Mouse (Mus musculus) stomach, embryonic 14.5 days (tissue): Measurements from ENCODE around the gene Slc22a23. TPM values are rescaled to one million over a fixed set of nuclear protein-coding genes. Genes with fewer than 3 reads are reported as not detected.

ENCODE experiments used
- ATAC-seq: fragments of 200-750 bp; cut with Nextera tagmentation; 2 replicates; pipeline ENCODE4 v1.8.0; 2017; ENCODE audit warnings: low read depth, moderate TSS enrichment; ENCODE audit not compliant: insufficient number of reproducible peaks, insufficient read depth, low FRiP score
- H3K27ac ChIP-seq: fragments of 300-500 bp; sonication (generic); 2 replicates; pipeline ENCODE4 v1.5.1; 2014; ENCODE audit warnings: mild to moderate bottlenecking, low read length, moderate library complexity, mixed read lengths
- H3K27me3 ChIP-seq: fragments of 300-500 bp; sonication (generic); 2 replicates; pipeline ENCODE4 v1.6.1; 2014; ENCODE audit warnings: low read length, control low read depth, mixed read lengths; ENCODE audit not compliant: control insufficient read depth, insufficient read depth
- H3K36me3 ChIP-seq: fragments of 300-500 bp; sonication (generic); 2 replicates; pipeline ENCODE4 v1.6.1; 2014; ENCODE audit warnings: mild to moderate bottlenecking, control low read depth, low read length, moderate library complexity, mixed read lengths; ENCODE audit not compliant: control insufficient read depth, insufficient read depth
- H3K4me1 ChIP-seq: fragments of 300-500 bp; sonication (generic); 2 replicates; pipeline ENCODE4 v1.6.1; 2014; ENCODE audit warnings: low read length, control low read depth, mixed read lengths; ENCODE audit not compliant: control insufficient read depth, insufficient read depth
- H3K4me2 ChIP-seq: fragments of 300-500 bp; sonication (generic); replicated peaks from 2 replicates; pipeline ENCODE4 v1.6.1; 2014; ENCODE audit warnings: low read depth, low read length, control low read depth
- H3K4me3 ChIP-seq: fragments of 300-500 bp; sonication (generic); 2 replicates; pipeline ENCODE4 v1.5.1; 2014; ENCODE audit warnings: low read depth, low read length, control low read depth
- H3K9ac ChIP-seq: fragments of 300-500 bp; sonication (generic); replicated peaks from 2 replicates; pipeline ENCODE4 v1.6.1; 2014; ENCODE audit warnings: low read depth, mild to moderate bottlenecking, control low read depth, low read length, moderate library complexity, mixed read lengths
- H3K9me3 ChIP-seq: fragments of 300-500 bp; sonication (generic); 2 replicates; pipeline ENCODE4 v1.6.1; 2016; ENCODE audit warnings: low read depth, low read length, control low read depth; ENCODE audit not compliant: control insufficient read depth
- WGBS: fragments of 180-500 bp; shearing (Covaris S2); extraction: QIAGEN DNeasy Blood & Tissue Kit; methylation state at CpG from one replicate; pipeline ENCODE4 v1.1.7; 2014; 5-methylcytosine and 5-hydroxymethylcytosine counted together
- polyA plus RNA-seq: library from polyadenylated mRNA; unstranded; fragments of >200 nt; fragmentation: Nextera tagmentation; extraction: Ambion mirVana; gene quantifications from 2 replicates; pipeline ENCODE4 v1.2.1, GENCODE M21; 2014

Slc22a23 gene
- polyA plus RNA-seq, 1 experiment from 2014 or later: 4.9 TPM

- ATAC-seq: no peak
- Histone ChIP-seq H3K36me3 (no peaks in the 10 kb centered on the region), H3K9ac (no peak overlapping the region), H3K27ac (no peak overlapping the region), H3K4me3 (no peak overlapping the region), H3K4me1 (no peaks in the 10 kb centered on the region), H3K9me3 (no peaks in the 10 kb centered on the region), H3K27me3 (no peaks in the 10 kb centered on the region), H3K4me2 (no peak overlapping the region)
- 85% methylated on average over 6 of the region's 6 CpGs for WGBS
Measured at GRCm38 (mm10) chr13:34371951-34372869, 27.2 kb upstream of the Slc22a23 start.

GRCm38 (mm10) chr13:34370281-34370825 is 25.4 kb upstream of the Slc22a23 start:
- H3K27me3 ChIP-seq: no peaks in the 10 kb centered on the region
- H3K9ac ChIP-seq: no peak overlapping the region
- no peak overlapping the region for H3K4me3 ChIP-seq
- no peak for ATAC-seq
- H3K4me2 ChIP-seq: no peak overlapping the region
- no peaks in the 10 kb centered on the region for H3K36me3 ChIP-seq
- WGBS: 82% methylated on average over 4 of the region's 4 CpGs
- H3K9me3 ChIP-seq: no peaks in the 10 kb centered on the region
- H3K27ac ChIP-seq: no peak overlapping the region
- H3K4me1 ChIP-seq: no peaks in the 10 kb centered on the region

GRCm38 (mm10) chr13:34365226-34365625 is 20.2 kb upstream of the Slc22a23 start:
- H3K4me1 ChIP-seq: no peaks in the 10 kb centered on the region
- no peak for ATAC-seq
- no peaks in the 10 kb centered on the region for H3K27me3 ChIP-seq
- no peaks in the 10 kb centered on the region for H3K9me3 ChIP-seq
- WGBS: 63% methylated on average over 1 of the region's 1 CpGs
- H3K9ac ChIP-seq: no peak overlapping the region
- H3K4me2 ChIP-seq: no peak overlapping the region
- H3K36me3 ChIP-seq: no peaks in the 10 kb centered on the region
- no peak overlapping the region for H3K27ac ChIP-seq
- no peak overlapping the region for H3K4me3 ChIP-seq

DNA sequence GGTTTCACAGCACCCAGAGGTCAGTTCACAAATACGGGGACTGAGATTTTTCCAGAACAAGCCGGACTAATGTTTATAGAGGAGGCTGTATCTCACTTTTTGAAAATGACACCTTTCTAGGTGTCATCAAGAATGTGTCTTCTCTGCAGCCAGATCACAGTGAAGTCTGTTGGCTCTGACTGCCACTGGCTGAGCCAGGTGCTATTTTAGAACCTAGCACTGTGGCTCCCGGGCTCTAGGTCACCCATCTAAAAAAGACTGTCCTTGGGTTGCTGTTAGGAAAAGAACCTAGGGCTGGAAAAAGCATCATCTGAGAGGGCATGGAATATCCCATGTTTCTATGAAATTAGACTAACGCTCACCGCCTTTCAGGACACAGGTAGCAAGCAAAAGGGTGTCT is 10.7 kb upstream of the Slc22a23 start:
- ATAC-seq: no peak
- H3K4me2 ChIP-seq: no peak overlapping the region
- 94% methylated on average over 5 of the region's 5 CpGs for WGBS

DNA sequence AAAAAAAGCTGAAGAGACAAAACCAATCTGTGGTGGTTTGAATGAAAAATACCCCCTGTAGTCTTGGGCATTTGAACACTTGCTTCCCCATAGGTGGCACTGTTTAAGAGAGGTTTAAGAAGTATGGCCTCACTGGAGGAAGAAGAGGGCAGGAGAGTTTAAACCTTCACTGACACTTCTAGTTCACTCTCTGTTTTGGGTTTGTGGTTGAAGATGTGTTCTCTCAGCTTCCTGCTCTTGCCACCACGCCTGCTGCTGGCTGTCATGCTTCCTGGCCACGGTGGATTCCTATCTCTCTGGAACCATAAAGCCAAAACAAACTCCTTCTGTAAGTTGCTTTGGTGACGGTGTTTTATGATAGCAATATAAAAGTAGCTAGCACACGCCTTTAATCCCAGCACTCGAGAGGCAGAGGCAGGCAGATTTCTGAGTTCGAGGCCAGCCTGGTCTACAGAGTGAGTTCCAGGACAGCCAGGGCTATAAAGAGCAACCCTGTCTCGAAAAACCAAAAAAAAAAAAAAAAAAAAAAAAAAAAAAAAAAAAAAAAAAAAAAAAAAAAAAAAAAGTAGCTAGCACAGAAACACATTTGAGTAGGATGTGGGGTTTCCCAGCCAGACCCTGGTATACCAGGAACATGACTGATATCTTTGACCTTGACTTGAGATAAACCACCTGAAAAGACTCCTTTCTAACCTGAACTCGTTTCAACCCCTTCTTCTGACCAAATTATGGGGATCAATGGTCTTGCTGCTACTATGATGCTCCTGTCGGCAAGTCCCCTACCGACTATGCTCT is 10.0 kb upstream of the Slc22a23 start:
- Histone ChIP-seq H3K27me3 (no peaks in the 10 kb centered on the region), H3K36me3 (no peaks in the 10 kb centered on the region), H3K9me3 (no peaks in the 10 kb centered on the region), H3K4me1 (no peaks in the 10 kb centered on the region), H3K9ac (no peak overlapping the region), H3K27ac (no peak overlapping the region), H3K4me2 (no peak overlapping the region), H3K4me3 (no peak overlapping the region)
- 81% methylated on average over 10 of the region's 10 CpGs for WGBS
- ATAC-seq: no peak

More for the DNA sequence above, 10.7 kb upstream of the Slc22a23 start:
- no peak overlapping the region for H3K9ac ChIP-seq
- no peaks in the 10 kb centered on the region for H3K36me3 ChIP-seq
- H3K27me3 ChIP-seq: no peaks in the 10 kb centered on the region
- H3K27ac ChIP-seq: no peak overlapping the region
- no peak overlapping the region for H3K4me3 ChIP-seq
- no peaks in the 10 kb centered on the region for H3K4me1 ChIP-seq
- no peaks in the 10 kb centered on the region for H3K9me3 ChIP-seq

DNA sequence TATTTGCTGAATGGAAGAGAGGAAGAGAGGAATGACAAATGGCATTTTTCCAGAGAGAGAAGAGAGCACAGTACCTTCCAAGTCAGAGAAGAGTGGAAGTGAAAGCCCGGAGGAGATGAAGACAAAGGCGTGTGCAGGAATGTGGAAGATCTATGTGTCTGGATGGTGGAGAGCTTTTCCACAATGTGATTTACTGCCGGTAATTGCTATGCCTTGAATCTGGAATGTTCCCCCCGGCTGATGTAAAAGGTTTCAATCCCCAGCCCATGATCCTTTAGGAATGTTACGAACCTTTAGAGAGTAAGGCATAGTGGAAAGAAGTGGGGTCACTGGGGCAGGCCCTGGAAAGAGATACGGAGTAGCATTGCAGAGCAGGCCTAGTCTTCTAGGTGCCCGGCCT is 8.3 kb upstream of the Slc22a23 start:
- WGBS: 56% methylated on average over 7 of the region's 7 CpGs
- Histone ChIP-seq H3K4me2 (no peak overlapping the region), H3K27ac (no peak overlapping the region), H3K4me1 (no peaks in the 10 kb centered on the region), H3K9me3 (no peaks in the 10 kb centered on the region), H3K36me3 (no peaks in the 10 kb centered on the region), H3K9ac (no peak overlapping the region), H3K4me3 (no peak overlapping the region), H3K27me3 (no peaks in the 10 kb centered on the region)
- ATAC-seq: no peak

DNA sequence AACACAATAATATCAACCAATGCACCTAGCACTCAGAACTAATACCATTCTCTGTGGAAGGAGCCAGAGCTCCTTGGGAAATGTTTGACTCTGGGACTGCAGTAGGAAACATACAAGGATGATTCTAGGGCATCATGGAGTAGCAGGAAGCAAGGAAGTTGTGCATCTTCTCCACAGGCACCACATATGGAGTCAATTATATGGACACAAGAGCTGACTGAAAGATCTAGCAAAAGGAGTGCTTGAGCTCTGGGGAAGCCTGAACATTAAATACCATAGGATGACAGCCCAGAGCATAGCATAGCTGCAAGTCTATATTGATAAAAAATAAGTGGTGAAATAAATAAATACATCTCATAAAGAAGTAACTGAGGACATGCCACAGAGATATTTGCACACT is 6.5 kb upstream of the Slc22a23 start:
- Histone ChIP-seq H3K9ac (no peak overlapping the region), H3K9me3 (no peaks in the 10 kb centered on the region), H3K4me2 (no peak overlapping the region), H3K27me3 (no peaks in the 10 kb centered on the region), H3K4me1 (no peaks in the 10 kb centered on the region), H3K36me3 (no peaks in the 10 kb centered on the region), H3K4me3 (no peak overlapping the region), H3K27ac (no peak overlapping the region)
- no peak for ATAC-seq

DNA sequence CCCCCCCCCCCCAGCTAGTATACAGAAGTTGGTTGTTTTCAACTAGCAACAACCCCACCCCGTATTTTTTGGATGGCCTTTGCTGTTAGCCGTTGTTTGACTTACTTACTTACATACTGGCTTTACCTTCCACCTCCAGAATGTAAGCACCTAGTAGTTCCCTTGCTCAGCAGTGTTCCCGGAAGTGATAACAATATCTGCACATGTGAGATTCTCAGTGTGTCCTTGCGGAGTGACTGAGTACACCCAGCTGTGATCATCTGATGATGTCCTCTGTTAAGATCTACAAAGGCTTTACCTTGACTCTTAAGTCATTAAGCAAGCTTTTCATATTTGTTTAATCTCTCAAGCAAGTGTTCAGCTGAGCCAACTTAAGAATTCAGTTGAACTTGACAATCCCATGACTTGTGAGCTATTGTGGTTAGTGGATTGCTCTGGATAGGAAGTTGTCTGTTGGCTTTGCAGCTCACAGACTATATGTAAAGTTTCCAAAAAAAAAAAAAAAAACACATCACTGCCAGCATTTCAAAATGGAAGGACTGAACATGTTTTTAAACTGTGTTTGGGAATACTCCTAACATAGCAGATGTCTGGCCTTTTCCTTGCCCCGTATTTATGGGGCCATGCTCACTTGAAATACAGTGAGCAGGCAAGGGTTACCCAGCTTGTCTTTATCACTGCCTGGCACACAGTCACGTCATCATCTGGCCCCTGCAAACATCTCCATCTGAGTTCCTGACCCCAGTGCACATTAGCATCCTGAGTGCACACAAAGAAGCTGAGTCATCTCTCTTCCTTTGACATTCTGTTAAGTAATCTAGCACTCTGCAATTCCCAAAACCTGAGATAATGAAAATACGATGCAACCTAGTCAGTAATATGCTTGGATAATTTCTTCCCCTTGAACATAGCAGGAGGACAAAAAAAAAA is 3.2 kb upstream of the Slc22a23 start:
- no peak for ATAC-seq
- Histone ChIP-seq H3K4me2 (no peak overlapping the region), H3K36me3 (no peaks in the 10 kb centered on the region), H3K9ac (no peak overlapping the region), H3K4me3 (no peak overlapping the region), H3K4me1 (no peaks in the 10 kb centered on the region), H3K27ac (no peak overlapping the region), H3K27me3 (no peaks in the 10 kb centered on the region), H3K9me3 (no peaks in the 10 kb centered on the region)
- 38% methylated on average over 7 of the region's 7 CpGs for WGBS
